Mouse (Mus musculus) layer of hippocampus, adult 9-10 months (tissue): ENCODE data around the gene Igsf21.

Source experiments
- DNase-seq: peaks from one replicate; pipeline ENCODE4 v3.0.0; 2022; ENCODE audit warnings: low spot score

The Igsf21 gene

DNA sequence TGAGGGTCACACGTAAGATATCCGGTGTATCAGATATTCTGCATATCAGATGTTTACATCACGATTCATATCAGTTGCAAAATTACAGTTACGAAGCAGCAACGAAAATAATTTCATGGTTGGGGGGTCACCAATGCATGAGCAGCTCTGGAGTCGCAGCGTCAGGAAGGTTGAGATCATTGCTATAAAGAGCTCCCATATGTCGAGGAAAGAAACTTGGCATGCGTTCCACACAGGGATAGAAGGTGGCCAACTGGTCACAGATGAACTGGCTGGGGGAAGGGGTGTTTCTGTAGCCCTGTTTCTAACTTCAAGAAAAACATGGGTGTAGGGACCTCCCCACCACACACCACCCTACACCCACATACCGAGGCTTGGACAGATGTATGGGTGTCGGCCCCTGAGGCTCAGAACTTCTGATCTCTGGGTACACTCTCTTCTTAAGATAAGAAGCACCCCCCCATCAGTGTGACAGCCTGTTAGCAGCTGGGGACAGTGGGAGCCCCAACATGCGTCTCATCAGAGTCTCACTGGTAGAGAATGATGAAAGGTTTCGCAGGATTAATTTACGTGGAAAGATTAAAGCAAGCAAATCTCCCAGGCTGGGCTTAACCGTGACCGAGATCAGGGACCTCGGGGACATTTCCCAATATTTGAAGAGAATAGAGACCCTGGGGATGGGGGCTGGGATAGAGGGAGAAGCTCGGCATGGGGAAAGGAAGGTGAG, 54.1 kb downstream of the Igsf21 start:
- no peak for DNase-seq

GRCm38 (mm10) chr4:140189601-140190000, 57.0 kb downstream of the Igsf21 start:
- DNase-seq, result no peak

DNA sequence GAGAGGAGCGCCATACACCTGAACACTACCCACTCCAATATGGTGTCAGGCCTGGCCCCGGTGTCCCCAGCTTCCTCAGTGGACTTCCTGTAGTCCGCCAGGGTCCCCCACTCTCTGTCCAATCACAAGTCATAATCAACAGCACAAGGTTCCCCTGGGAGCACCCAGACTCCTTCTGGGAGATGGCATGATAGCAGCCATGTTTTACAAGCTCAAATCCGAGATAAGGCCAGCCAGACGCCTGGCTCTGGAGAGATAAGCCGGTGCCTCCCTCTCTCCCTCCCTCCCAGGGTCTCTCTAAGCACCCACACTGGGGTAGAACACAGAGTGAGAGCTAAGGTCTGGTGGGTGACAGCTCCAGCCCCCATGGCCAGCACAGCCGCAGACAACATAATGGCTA, 58.0 kb downstream of the Igsf21 start:
- DNase-seq, result no peak

DNA sequence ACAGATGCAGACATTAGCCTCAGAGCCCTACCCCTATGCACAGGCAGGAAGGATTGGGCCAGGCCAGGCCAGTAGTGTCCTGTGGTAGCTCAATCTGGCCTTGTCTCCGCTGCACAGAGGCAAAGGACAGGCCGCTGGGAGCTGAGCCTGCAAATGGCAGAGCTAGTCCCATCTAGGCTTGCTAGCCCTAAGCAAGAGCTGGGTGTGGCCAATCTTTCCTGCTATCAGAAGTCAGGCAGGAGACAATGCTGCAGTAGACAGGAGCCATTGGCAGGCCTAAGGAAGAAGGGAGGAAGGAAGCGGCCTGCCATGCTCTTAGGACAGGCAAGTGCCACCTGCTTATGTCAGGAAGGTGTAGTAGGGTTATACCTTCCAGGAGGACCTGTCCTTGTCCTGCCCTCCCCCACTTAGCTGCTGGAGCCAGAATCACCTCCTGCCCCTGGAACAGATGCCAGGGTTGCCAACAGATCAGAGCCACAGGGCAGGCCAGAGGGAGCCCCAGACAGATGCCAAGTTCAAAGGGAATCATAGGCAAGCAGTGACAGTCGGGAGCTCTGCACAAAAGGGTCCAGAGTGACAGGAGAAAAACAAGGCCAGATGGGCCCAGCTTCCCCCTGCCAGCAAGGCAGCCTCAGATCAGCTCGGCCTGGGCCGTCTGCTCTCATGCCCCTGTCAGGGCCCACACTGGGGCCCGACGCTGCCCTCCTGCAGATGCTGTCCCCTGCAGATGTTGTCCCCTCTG, 59.0 kb downstream of the Igsf21 start:
- no peak for DNase-seq

DNA sequence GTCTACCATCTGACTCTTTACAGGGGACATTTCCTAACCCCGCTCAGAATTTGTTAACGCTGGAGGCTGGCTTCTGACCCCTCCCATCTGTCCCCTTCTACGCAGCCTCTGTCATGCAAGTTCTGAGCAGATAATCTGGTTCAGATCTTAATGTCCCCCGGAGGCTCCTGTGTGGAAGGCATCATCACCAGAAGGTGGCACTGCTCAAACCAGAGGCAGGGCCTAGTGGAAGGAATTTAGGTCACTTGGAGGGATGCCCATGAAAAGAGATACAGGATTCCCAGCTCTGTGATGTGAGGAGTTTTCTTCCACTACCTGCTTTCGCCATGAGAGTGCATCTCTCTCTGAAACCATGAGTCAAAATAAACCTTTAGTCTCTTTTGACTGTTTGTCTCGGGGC, 67.0 kb downstream of the Igsf21 start:
- DNase-seq, result no peak

- DNase-seq, result no peak
Measured at GRCm38 (mm10) chr4:140177055-140177454, 69.5 kb downstream of the Igsf21 start.

GRCm38 (mm10) chr4:140173746-140174399, 72.7 kb downstream of the Igsf21 start:
- DNase-seq, result no peak

DNA sequence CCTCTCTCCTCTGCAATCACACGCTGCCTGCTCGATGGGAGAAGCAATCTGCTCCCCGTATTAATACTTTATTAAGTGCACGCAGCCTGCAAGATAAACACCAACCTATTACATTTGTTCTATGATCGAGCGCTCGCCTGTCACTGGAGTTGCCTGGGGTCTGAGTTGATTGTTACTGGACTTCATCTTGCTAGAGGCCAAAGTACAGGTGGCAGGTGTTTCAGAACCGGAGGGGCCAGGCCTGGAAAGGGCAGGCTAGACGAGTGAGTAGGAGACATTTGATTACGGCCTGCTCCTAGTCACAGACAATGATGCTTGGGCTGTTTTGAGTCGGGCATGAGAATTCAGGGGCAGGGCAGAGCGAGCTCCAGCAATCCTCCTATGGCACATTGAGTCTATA, 73.5 kb downstream of the Igsf21 start:
- no peak for DNase-seq

- DNase-seq, result no peak
Measured at GRCm38 (mm10) chr4:140171917-140172316, 74.7 kb downstream of the Igsf21 start.

GRCm38 (mm10) chr4:140171189-140171588, 75.4 kb downstream of the Igsf21 start:
- no peak for DNase-seq

DNA sequence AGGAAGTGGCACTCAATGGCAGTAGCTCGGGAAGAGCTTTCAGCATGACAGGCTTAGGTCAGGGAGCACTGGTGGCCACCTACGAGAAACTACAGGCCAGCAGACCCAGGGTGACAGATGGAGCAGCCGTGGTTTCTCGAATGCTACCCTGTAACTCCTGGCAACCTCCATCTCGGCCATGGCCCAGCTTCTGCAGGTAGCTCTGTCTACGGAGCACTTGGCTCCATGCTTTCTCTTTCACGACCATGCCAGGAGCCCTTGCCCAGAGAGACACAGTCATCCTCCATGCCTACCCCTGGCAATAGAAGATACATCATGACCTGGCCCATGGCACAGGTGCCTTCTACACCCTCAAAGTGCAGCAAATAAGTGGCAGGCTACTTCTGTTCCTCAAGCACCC, 80.7 kb downstream of the Igsf21 start:
- no peak for DNase-seq

GRCm38 (mm10) chr4:140164662-140165061, 81.9 kb downstream of the Igsf21 start:
- DNase-seq, result no peak

DNA sequence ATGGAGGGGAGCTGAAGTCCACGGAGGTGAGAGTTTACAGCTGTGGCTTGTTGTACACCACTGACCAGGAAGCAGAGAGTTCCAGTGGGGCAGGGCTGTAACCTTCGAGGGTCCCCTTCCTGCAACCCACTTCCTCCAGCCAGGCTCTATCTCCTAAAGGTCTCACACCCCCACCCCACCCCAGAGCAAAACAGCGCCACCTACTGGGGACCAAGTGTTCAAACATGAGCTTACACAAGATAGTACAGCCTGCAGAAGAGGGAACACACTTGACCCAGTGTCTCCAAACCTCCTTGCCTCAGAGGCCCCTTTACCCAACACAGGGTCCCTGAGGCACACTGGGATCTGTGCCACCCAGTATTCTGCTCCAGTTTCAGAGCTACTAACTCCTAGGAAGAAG, 87.0 kb downstream of the Igsf21 start:
- DNase-seq, result no peak

DNA sequence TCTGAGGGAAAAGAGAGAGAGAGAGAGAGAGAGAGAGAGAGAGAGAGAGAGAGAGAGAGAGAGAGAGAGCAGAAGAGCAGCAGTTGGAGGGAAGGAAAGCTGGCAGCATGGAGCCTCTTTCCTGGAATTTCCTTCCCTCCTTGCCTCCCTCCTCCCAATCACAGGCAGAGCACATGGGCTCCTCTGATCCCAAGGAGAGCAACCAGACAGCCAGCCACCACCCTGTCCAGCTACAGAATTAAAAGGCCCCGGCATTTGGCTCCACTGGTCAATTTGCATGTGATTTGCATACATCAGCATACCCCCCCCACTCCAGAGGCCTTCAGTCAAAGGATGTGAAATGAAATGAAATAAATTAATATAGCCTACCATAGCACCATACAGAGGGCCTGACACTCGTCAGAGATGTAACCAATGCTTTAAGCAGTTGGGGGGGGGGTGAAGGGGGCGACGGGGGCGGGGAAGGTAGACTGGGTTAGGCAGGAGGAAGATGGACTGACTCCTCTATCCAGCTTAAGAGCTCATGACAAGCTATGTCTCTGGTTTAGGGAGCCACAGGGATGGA, 91.6 kb downstream of the Igsf21 start:
- no peak for DNase-seq

- DNase-seq, result no peak
Measured at GRCm38 (mm10) chr4:140154484-140154883, 92.1 kb downstream of the Igsf21 start.

GRCm38 (mm10) chr4:140153711-140154114, 92.9 kb downstream of the Igsf21 start:
- no peak for DNase-seq

DNA sequence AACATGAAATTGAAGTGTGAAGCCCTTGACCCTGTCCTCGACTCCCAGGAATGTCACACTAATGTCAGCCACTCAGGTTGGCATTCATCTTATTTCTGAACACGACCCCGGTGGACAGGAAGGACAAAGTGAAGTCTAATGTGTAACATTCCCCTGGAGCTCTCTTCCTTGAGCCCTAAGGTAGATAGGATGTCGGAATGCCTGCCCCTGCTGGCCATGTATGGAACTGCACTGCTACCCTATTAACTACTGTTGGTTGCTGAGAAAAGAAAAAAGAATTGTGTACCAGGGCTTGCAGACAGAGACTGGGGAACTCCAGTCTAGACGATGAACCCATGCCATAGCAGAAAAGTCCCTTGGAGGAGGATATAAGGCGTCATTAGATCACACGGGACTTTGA, 93.5 kb downstream of the Igsf21 start:
- no peak for DNase-seq

- no peak for DNase-seq
Measured at GRCm38 (mm10) chr4:140149706-140150105, 96.9 kb downstream of the Igsf21 start.

DNA sequence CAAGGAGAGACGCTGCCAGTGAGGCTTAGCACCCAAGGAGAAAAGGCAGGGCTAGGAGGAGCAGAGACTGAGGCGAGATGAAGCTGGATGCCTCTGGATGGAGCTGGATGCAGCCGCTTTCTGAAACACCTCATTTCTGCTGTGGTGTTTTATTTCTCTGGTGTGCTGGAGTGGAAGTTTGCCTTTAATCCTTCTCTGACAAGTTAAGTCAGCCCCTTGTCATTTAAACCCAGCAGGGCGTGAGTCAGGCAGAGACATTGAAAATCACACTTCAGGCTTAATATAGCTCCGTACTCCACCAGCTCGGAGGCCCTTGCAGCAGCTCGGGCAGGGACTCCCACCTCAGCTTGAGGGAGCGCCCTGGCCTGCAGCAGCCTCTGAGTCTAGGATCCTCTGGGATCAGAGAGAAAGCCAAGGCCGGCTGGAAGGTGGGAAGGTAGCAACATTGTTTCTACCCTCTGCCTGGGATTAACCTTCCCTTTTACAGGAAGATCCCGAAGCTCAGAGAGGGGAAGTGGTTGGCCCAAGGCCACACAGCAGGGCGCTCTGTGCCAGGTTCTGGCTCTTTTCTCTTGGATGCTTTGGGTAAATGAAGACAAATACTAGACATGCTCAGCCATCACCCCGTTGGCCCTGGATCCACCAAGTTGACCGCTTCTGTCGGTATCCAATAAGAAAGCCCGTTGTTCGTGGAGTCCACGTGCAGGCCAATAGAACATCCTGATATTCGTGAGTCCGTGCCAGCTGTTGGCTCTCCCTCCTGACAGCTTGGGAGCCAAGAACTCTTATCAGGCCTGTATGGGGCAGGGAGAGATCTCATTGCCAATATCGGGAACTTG, 98.5 kb downstream of the Igsf21 start:
- no peak for DNase-seq

DNA sequence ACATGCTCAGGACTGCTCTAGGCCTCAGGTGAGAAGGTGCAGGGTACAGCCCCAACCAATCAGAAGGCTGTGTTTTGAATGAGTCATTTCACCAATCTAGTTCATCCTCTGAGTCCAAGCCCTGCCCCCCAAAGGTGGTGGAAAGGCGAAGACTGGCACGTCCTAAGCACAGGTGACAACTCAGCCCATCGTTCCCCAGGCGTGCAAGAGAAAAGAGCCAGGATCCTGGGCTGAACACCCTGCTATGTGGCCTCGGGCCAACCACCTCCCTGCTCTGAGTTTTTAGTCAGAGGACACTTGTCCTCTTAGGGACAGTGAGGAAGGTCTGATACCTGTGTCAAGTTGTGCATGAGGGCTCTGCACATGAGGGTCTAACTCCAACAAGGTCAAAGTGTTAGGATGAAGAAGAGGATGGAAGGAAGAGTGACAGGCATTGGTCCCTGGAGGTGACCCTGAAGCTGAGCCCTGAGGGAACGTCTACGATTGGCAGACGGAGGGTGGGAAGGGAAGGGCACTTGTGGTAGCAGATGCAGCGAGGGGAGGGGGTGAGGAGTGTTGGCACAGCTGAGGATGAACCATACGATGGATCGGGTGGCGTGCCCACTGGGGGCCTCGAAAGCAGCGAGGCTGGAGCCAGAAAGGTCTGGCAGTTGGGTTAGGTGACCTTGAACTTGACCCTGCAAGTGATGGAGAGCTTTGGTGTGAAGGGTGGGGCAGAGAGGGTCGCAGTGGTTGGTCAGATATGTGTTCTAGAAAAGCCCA, 99.3 kb downstream of the Igsf21 start:
- no peak for DNase-seq

GRCm38 (mm10) chr4:140143884-140144525, 102.6 kb downstream of the Igsf21 start:
- DNase-seq, result no peak
